Mouse (Mus musculus): ENCODE results near the gene Resf1.

- TF ChIP-seq CTCF (IDR thresholded peaks at IDR 0.05; ENCODE audit: low read depth) (no peak), EP300 (IDR thresholded peaks at IDR 0.05; ENCODE audit: low read depth) (no peak)
Observed at GRCm38 (mm10) chr6:149312221-149312620, 3.0 kb downstream of the Resf1 start.
